Mouse (Mus musculus): ENCODE data around the gene Fgb.

DNA sequence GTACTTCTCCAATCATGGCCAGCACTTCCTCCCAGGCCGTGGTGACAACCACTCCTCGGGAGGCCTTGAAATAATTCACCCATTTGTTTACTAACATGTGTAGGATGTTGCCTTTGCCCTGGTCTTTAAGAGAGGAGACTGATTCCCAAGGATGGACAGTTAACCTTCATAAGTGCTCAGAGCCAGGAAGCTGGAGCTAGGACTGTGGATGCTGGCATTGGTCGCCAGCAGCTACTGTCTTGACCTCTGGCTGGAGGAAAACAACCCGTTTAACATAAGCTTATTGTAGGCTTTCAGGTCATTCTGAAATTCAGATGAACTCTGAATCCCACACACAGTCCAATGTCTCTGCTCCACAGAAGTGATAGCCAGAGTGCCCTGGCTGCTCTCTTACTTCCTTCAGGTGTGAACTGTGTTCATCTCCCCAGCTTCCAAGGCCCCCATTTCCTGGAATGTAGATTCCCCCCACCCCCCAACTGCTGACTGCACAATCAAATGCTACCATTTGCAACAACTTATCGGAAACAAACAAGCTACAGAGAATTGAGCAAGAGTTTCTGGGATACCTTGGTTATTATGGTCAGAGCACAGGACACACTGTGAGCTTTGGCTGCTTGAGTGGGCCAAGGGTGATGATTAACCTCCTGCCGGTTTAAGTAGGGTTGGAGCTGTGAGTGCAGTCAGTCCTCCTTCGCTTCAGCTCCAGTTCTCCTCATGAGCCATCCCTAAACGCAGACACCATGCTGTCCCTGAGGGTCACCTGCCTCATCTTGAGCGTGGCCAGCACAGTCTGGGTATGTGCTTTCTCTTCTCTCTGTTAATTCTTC lies 24.0 kb downstream of the Fgb start, which contains the start of gene Fga:
- TF ChIP-seq ZNF384 (IDR thresholded peaks at IDR 0.05; ENCODE audit: low read depth, low read length): no peak
- no peak for TF ChIP-seq MAFK (IDR thresholded peaks at IDR 0.05; ENCODE audit: insufficient read depth, low read depth, low read length)
- no peak for TF ChIP-seq HCFC1 (IDR thresholded peaks at IDR 0.05; ENCODE audit: borderline replicate concordance, insufficient read depth, low read length)
- no peak for TF ChIP-seq ZC3H11A (IDR thresholded peaks at IDR 0.05; ENCODE audit: borderline replicate concordance, low read depth, low read length)
